Mouse (Mus musculus) brain, embryonic 14.5 days (tissue): Measurements from ENCODE around the gene Afg1l. TPM values are rescaled to one million over a fixed set of nuclear protein-coding genes. Genes with fewer than 3 reads are reported as not detected.

Source experiments
- DNase-seq: peaks from one replicate; pipeline ENCODE4 v3.0.0-alpha.2; 2011; ENCODE audit warnings: low read depth
- CTCF ChIP-seq: fragments of 200-500 bp; IDR thresholded peaks from 2 replicates; pipeline ENCODE4 v1.5.1; 2012; ENCODE audit warnings: inconsistent platforms, mild to moderate bottlenecking, moderate library complexity, borderline replicate concordance; ENCODE audit not compliant: insufficient read depth, insufficient read length; ENCODE audit errors: extremely low read depth
- POLR2A ChIP-seq: fragments of 200-500 bp; IDR thresholded peaks from 2 replicates; pipeline ENCODE4 v1.6.1; 2012; ENCODE audit warnings: mild to moderate bottlenecking, inconsistent platforms, borderline replicate concordance; ENCODE audit not compliant: poor library complexity, insufficient read depth, insufficient read length, severe bottlenecking; ENCODE audit errors: extremely low read depth
- polyA plus RNA-seq: library from polyadenylated mRNA; depleted of rRNA; stranded (reverse); fragments of >200 nt; gene quantifications from 2 replicates; pipeline ENCODE4 v1.2.3, GENCODE M21; 2012

Afg1l gene
- polyA plus RNA-seq, 1 experiment, result 4.9 TPM

GRCm38 (mm10) chr10:42346179-42346877 lies 132.0 kb downstream of the Afg1l start:
- DNase-seq, result peak; percentile 73
- TF ChIP-seq POLR2A (no peak), CTCF (no peak)

GRCm38 (mm10) chr10:42342714-42343113 lies 135.7 kb downstream of the Afg1l start:
- TF ChIP-seq CTCF, result no peak
- no peak for TF ChIP-seq POLR2A
- DNase-seq, result no peak

- no peak for DNase-seq
- TF ChIP-seq POLR2A, result no peak
These were observed 136.4 kb downstream of the Afg1l start for GRCm38 (mm10) chr10:42341815-42342457.

GRCm38 (mm10) chr10:42340426-42340793 lies 138.0 kb downstream of the Afg1l start:
- no peak for TF ChIP-seq POLR2A
- no peak for TF ChIP-seq CTCF
- DNase-seq, result peak; percentile 70

- TF ChIP-seq POLR2A (no peak), CTCF (no peak)
These were observed 138.5 kb downstream of the Afg1l start for GRCm38 (mm10) chr10:42339773-42340425.

GRCm38 (mm10) chr10:42338456-42338855 lies 139.9 kb downstream of the Afg1l start:
- TF ChIP-seq CTCF (no peak), POLR2A (no peak)
- peak; percentile 38 for DNase-seq

More at GRCm38 (mm10) chr10:42339773-42340425, 138.5 kb downstream of the Afg1l start:
- DNase-seq, result peak; percentile 90

GRCm38 (mm10) chr10:42327576-42327975 lies 150.8 kb downstream of the Afg1l start:
- DNase-seq, result peak; percentile 82
- peak; percentile 76 for TF ChIP-seq CTCF
- TF ChIP-seq POLR2A, result no peak

- TF ChIP-seq CTCF (no peak), POLR2A (no peak)
These were observed 153.1 kb downstream of the Afg1l start for GRCm38 (mm10) chr10:42325305-42325704.

GRCm38 (mm10) chr10:42323978-42324377 lies 154.4 kb downstream of the Afg1l start:
- DNase-seq, result no peak
- TF ChIP-seq CTCF (no peak), POLR2A (no peak)

More at GRCm38 (mm10) chr10:42325305-42325704, 153.1 kb downstream of the Afg1l start:
- no peak for DNase-seq

- TF ChIP-seq POLR2A, result no peak
- TF ChIP-seq CTCF, result no peak
- no peak for DNase-seq
These were observed 165.1 kb downstream of the Afg1l start for GRCm38 (mm10) chr10:42313222-42313786.

- no peak for DNase-seq
- TF ChIP-seq CTCF (no peak), POLR2A (no peak)
These were observed 165.8 kb downstream of the Afg1l start for GRCm38 (mm10) chr10:42312557-42312956.

GRCm38 (mm10) chr10:42308687-42308987 lies 169.7 kb downstream of the Afg1l start:
- TF ChIP-seq CTCF (no peak), POLR2A (no peak)
- no peak for DNase-seq
